Mouse (Mus musculus) limb, embryonic 12.5 days (tissue): ENCODE measurements around the gene Esam. TPM values are rescaled to one million over a fixed set of nuclear protein-coding genes. Genes with fewer than 3 reads are reported as not detected.

ENCODE experiments used
- ATAC-seq: fragments of 200-750 bp; cut with Nextera tagmentation; 2 replicates; pipeline ENCODE4 v1.8.0; 2017; ENCODE audit warnings: low read depth, moderate TSS enrichment; ENCODE audit not compliant: insufficient number of reproducible peaks, insufficient read depth, low FRiP score, low TSS enrichment
- H3K27ac ChIP-seq: fragments of 300-500 bp; sonication (generic); 2 replicates; pipeline ENCODE4 v1.5.1; 2016; ENCODE audit warnings: mild to moderate bottlenecking, moderate library complexity
- H3K27me3 ChIP-seq: fragments of 300-500 bp; sonication (generic); 2 replicates; pipeline ENCODE4 v1.6.1; 2016; ENCODE audit warnings: mild to moderate bottlenecking, moderate library complexity
- H3K36me3 ChIP-seq: fragments of 300-500 bp; sonication (generic); 2 replicates; pipeline ENCODE4 v1.6.1; 2016; ENCODE audit warnings: mild to moderate bottlenecking, moderate library complexity
- H3K4me1 ChIP-seq: fragments of 300-500 bp; sonication (generic); replicated peaks from 2 replicates; pipeline ENCODE4 v1.6.1; 2016
- H3K4me2 ChIP-seq: fragments of 300-500 bp; sonication (generic); 2 replicates; pipeline ENCODE4 v1.6.1; 2016; ENCODE audit warnings: mild to moderate bottlenecking, moderate library complexity
- H3K4me3 ChIP-seq: fragments of 300-500 bp; sonication (generic); replicated peaks from 2 replicates; pipeline ENCODE4 v1.5.1; 2016; ENCODE audit warnings: mild to moderate bottlenecking
- H3K9ac ChIP-seq: fragments of 300-500 bp; sonication (generic); replicated peaks from 2 replicates; pipeline ENCODE4 v1.6.1; 2016; ENCODE audit warnings: mild to moderate bottlenecking, moderate library complexity
- H3K9me3 ChIP-seq: fragments of 300-500 bp; sonication (generic); 2 replicates; pipeline ENCODE4 v1.6.1; 2016; ENCODE audit warnings: mild to moderate bottlenecking, moderate library complexity
- WGBS: fragments of 180-500 bp; shearing (Covaris S2); methylation state at CpG from one replicate; pipeline ENCODE4 v1.1.7; 2016; 5-methylcytosine and 5-hydroxymethylcytosine counted together
- polyA plus RNA-seq: library from polyadenylated mRNA; unstranded; fragments of >200 nt; fragmentation: Nextera tagmentation; extraction: Ambion mirVana; gene quantifications from 2 replicates; pipeline ENCODE4 v1.2.1, GENCODE M21; 2016

The Esam gene
- polyA plus RNA-seq, result 26.8 and 29.7 TPM in 2 replicates

DNA sequence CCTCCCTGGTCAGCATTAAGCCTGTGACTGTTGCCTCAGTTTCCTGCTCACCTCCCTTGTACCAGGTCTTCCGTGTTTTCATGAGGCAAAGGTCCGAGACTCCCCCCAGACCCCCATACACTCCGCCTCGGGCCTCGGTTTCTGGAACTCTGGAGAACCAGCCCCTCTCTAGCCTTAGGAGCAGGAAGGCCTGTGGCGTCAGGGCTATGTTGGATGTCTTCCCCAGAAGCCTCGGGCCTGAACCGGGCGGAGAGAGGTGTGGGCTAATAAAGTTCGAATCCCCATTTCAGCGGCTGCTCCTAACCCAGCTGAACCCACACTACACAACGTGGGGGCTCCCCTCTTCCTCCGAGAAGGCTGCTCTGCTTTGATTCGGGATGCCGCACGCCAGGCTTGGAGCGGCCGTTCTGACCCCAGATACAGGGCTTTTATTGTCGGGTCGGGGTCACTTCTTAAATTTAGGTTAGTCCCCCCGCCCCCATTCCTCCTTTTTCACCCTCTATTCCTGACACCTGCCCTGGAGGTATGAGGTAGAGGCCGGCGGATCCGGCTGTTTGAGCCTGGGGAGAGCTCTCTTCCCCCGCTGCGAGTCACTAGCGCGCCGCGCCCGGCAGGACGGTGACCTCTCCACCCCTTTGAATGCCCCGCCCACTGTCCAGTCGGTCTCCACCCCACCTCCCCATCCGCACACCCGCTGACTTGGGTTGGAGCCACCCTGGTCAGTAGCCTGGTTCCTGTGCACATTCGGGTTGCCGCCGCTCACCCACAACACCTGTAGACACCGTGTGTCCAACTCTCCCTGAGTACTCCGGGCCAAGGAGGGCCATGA lies at the start of gene Esam:
TSS of gene Esam (plus strand) at position 683 of the 829 bp plus-strand sequence.
- Histone ChIP-seq H3K36me3 (peaks cover 27% of the 10 kb centered on the region), H3K27me3 (peaks cover 74% of the 10 kb centered on the region), H3K4me3 (peak within 1 kb of the TSS; percentile 34), H3K9me3 (0 out of 2 replicates have a peak, but pooled peaks cover 6% of the 10 kb centered on the region), H3K9ac (no peak within 1 kb of the TSS), H3K27ac (0 out of 2 replicates have a peak within 1 kb of the TSS, but pooled peaks have one; percentile 35), H3K4me1 (peaks cover 31% of the 10 kb centered on the region), H3K4me2 (peak within 1 kb of the TSS; percentile 34)
- ATAC-seq, result no peak
- WGBS, result 3% methylated on average over 41 of the region's 41 CpGs

DNA sequence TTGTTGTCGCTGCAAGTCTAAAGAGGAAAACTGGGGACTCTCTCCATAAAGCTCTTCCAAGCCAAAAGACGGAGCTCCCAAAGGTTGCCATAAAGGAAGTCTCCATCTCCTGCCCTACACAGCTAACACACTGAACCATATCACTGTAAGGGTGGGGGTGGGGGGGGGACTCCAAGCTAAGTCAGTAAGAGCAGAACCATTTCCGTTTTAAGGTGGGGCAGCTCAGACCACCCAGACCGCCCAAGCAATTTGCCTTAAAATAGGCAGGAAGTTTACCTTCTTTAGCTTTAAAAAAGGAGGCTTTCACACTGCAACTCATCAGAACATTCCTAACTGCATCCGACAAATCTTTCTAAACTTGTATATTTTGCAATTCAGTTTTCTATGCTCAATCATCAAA lies 42.7 kb upstream of the Esam start:
- H3K4me3 ChIP-seq, result no peak overlapping the region
- H3K9ac ChIP-seq, result no peak overlapping the region
- H3K9me3 ChIP-seq, result no peaks in the 10 kb centered on the region
- no peak overlapping the region for H3K4me2 ChIP-seq
- WGBS, result 66% methylated on average over 5 of the region's 5 CpGs
- H3K4me1 ChIP-seq, result peaks cover 6% of the 10 kb centered on the region
- H3K36me3 ChIP-seq, result no peaks in the 10 kb centered on the region
- no peaks in the 10 kb centered on the region for H3K27me3 ChIP-seq
- H3K27ac ChIP-seq, result no peak overlapping the region
- ATAC-seq, result no peak

DNA sequence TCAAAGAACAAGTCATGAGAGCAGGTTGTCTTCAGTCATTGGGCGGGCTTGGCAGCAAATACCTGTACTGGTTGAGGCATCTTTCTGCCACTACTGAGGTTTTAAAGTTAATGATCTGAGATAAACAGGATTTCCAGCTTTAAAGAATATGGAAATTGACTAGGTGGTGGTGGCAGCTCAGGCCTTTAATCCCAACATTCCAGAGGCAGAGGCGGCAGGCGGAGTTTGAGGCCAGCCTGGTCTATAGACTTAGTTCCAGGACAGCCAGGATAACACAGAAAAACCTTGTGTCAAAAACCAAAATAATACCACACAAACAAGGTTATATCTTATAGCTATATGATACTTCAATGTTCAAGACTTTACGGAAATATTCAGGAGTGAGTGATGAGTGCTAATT lies 39.8 kb upstream of the Esam start:
- H3K4me2 ChIP-seq, result peak overlapping the region; percentile 78
- 41% methylated on average over 4 of the region's 4 CpGs for WGBS
- no peak for ATAC-seq
- no peaks in the 10 kb centered on the region for H3K9me3 ChIP-seq
- peak overlapping the region; percentile 93; the same call in 1 of the 2 replicates for H3K9ac ChIP-seq
- H3K4me1 ChIP-seq, result peaks cover 14% of the 10 kb centered on the region
- peak overlapping the region; percentile 99; the same call in 1 of the 2 replicates for H3K27ac ChIP-seq
- H3K27me3 ChIP-seq, result no peaks in the 10 kb centered on the region
- H3K4me3 ChIP-seq, result peak overlapping the region; percentile 98
- H3K36me3 ChIP-seq, result 0 out of 2 replicates have a peak, but pooled peaks cover 3% of the 10 kb centered on the region

DNA sequence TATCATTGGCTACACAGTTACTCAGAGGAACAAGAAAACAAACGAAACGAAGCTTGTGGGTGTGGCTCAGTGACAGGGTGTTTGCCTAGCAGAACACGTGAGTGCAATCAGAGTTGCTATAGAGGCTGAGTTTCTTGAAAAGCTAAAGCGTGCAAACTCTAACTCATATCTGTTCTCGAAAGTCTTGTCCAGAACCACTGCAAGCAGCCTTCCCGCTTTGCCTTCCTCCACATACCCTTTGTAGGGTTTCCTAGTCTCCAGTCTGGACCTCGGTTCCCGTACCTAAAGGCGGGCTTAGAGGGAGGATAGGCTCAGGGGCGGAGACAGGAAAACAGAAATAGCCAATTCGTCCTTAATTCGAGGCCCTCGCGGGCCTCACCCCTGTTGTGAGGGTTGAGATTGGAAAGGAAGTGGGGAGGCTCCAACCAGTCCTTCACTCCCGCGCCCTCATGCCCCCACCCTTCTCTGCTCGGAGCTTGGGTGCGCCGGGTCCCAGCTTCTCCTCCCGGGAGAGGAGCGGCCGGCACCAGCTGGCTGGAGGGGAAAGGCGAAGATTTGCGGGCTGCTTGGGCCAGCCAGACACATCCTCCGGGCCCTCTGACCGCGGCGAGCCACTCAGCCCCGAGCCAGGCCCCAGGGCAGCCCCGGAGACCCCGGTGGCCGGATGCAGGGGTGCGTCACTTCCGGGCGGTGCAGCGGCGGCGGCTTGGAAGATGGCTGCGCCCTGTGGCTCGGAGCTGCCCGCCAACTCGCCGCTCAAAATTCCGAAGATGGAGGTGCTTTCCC lies 39.1 kb upstream of the Esam start, which contains the start of gene Msantd2:
TSS of gene Msantd2 (plus strand) at position 709 of the 786 bp plus-strand sequence.
- peak; percentile 95 for ATAC-seq
- no peaks in the 10 kb centered on the region for H3K9me3 ChIP-seq
- peak within 1 kb of the TSS; percentile 99 for H3K27ac ChIP-seq
- 0% methylated on average over 43 of the region's 44 CpGs for WGBS
- H3K9ac ChIP-seq, result peak within 1 kb of the TSS; percentile 93
- H3K36me3 ChIP-seq, result peaks cover 9% of the 10 kb centered on the region; the same call in 1 of the 2 replicates
- H3K4me1 ChIP-seq, result peaks cover 14% of the 10 kb centered on the region
- H3K4me2 ChIP-seq, result peak within 1 kb of the TSS; percentile 78
- H3K27me3 ChIP-seq, result no peaks in the 10 kb centered on the region
- H3K4me3 ChIP-seq, result peak within 1 kb of the TSS; percentile 98

- Histone ChIP-seq H3K9me3 (no peaks in the 10 kb centered on the region), H3K27me3 (no peaks in the 10 kb centered on the region), H3K9ac (peak overlapping the region; percentile 93), H3K36me3 (peaks cover 11% of the 10 kb centered on the region; the same call in 1 of the 2 replicates), H3K4me3 (peak overlapping the region; percentile 98), H3K4me2 (peak overlapping the region; percentile 78), H3K27ac (peak overlapping the region; percentile 99), H3K4me1 (peaks cover 14% of the 10 kb centered on the region)
- ATAC-seq, result peak; percentile 66
- under 1% methylated on average over 68 of the region's 75 CpGs for whole genome bisulfite sequencing
Measured at GRCm38 (mm10) chr9:37489446-37490120, 38.3 kb upstream of the Esam start.

DNA sequence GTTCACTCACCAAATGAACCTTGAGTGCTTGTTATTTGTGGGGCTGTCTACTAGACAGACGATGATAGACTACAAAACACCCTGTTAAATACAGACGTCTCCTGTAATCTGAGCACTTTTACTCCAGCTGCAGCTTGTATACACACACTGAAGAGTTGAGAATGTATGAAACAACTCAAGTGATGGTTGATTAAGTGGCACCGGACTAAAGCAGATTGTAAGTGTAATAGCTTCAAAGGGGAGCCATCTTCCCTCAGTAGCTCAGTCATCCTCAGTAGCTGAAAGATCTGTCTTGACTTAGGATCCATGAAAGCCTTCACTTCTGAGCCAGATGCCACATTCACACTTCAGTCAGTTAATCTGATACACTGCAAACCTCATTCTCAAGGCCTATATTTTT lies 32.1 kb upstream of the Esam start:
- no peaks in the 10 kb centered on the region for H3K27me3 ChIP-seq
- no peak for ATAC-seq
- WGBS, result 42% methylated on average over 3 of the region's 3 CpGs

DNA sequence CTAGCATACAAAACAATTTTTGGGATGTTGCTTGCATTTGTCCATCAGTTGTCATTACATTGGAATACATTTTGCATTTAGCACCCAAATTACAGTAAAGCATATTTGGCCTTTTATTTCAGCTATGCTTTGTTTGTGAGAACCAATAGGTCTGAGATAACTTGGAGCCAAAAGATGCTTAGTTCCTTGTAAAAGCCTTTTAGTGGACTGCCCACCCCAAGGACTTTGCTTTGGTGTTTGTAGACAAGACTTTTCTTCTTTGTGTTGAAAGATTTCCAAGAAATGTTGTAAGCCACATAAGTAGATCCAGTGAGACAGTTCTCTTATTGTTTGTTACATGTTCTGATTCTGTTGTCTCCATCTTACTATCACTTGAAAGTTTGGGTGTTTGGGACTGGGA lies 31.6 kb upstream of the Esam start:
- Histone ChIP-seq H3K9me3 (no peaks in the 10 kb centered on the region), H3K27me3 (no peaks in the 10 kb centered on the region), H3K9ac (no peak overlapping the region), H3K4me2 (no peak overlapping the region), H3K36me3 (peaks cover 19% of the 10 kb centered on the region; the same call in 1 of the 2 replicates), H3K4me3 (no peak overlapping the region), H3K4me1 (no peaks in the 10 kb centered on the region), H3K27ac (no peak overlapping the region)
- no peak for ATAC-seq

More for the DNA sequence above, 32.1 kb upstream of the Esam start:
- Histone ChIP-seq H3K9ac (no peak overlapping the region), H3K27ac (no peak overlapping the region), H3K36me3 (peaks cover 19% of the 10 kb centered on the region; the same call in 1 of the 2 replicates), H3K9me3 (no peaks in the 10 kb centered on the region), H3K4me2 (no peak overlapping the region), H3K4me3 (no peak overlapping the region), H3K4me1 (peaks cover 2% of the 10 kb centered on the region)

DNA sequence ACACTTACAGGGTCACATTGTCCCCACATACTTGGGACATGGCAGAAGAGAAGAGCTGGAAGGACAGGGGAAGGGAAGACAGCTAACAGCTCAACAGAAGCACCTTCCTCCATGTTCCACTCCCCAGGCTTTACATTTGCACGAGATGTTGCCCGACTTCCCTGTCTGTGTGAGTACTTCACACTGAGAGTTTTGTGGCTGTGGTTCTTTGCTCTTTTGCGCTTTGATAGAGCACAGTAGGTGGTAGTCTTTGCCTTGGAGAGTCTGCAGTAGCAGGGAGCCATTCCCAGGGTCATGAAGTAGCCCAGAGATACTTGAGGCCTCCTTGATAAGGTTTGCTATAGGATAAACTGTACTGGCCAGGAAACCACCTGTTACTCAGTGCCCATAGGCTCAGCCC lies 27.7 kb upstream of the Esam start:
- H3K4me3 ChIP-seq, result no peak overlapping the region
- no peak overlapping the region for H3K27ac ChIP-seq
- H3K4me2 ChIP-seq, result no peak overlapping the region
- WGBS, result 83% methylated on average over 3 of the region's 3 CpGs
- ATAC-seq, result no peak
- H3K9me3 ChIP-seq, result no peaks in the 10 kb centered on the region
- H3K9ac ChIP-seq, result no peak overlapping the region
- H3K27me3 ChIP-seq, result no peaks in the 10 kb centered on the region
- H3K36me3 ChIP-seq, result peaks cover 8% of the 10 kb centered on the region; the same call in 1 of the 2 replicates
- no peaks in the 10 kb centered on the region for H3K4me1 ChIP-seq

GRCm38 (mm10) chr9:37501170-37501569 lies 26.7 kb upstream of the Esam start:
- peaks cover 8% of the 10 kb centered on the region; the same call in 1 of the 2 replicates for H3K36me3 ChIP-seq
- H3K9me3 ChIP-seq, result no peaks in the 10 kb centered on the region
- no peak overlapping the region for H3K9ac ChIP-seq
- WGBS, result 90% methylated on average over 1 of the region's 1 CpGs
- no peak for ATAC-seq
- H3K27me3 ChIP-seq, result no peaks in the 10 kb centered on the region
- no peak overlapping the region for H3K27ac ChIP-seq
- no peak overlapping the region for H3K4me2 ChIP-seq
- H3K4me3 ChIP-seq, result no peak overlapping the region
- no peaks in the 10 kb centered on the region for H3K4me1 ChIP-seq

DNA sequence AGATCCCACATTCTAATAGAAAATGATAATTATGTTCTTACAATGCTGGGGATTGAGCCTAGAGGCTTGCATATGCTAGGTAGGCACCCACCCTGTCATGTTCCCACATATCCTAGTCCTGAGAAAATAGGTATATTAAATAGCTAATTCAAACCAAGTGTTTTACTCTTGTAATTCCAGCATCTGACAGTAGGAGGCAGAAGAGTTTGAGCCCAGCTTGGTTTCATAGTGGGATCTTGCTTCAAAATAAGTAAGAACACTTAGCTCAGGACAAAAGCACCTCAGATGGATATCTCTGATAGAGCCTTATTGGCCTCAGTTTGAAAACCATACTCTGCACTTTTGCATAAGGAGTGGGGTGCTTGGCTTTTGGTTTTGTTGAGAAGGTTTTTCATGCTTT lies 23.5 kb upstream of the Esam start:
- no peak for ATAC-seq
- no peaks in the 10 kb centered on the region for H3K27me3 ChIP-seq
- H3K9me3 ChIP-seq, result no peaks in the 10 kb centered on the region
- peaks cover 8% of the 10 kb centered on the region; the same call in 1 of the 2 replicates for H3K36me3 ChIP-seq
- no peaks in the 10 kb centered on the region for H3K4me1 ChIP-seq
- H3K9ac ChIP-seq, result no peak overlapping the region
- H3K4me3 ChIP-seq, result no peak overlapping the region
- H3K27ac ChIP-seq, result no peak overlapping the region
- H3K4me2 ChIP-seq, result no peak overlapping the region
